Mouse (Mus musculus) E14TG2a.4 (cell line): Measurements from ENCODE around the gene Adgrl3.
A peak's percentile ranks its signal among the peaks of the same experiment; 100 is the strongest.

Experiments
- H3K27me3 ChIP-seq: 2 replicates; pipeline ENCODE4 v1.6.1; 2014; ENCODE audit warnings: low read length, control low read depth; ENCODE audit not compliant: insufficient read depth
- H3K36me3 ChIP-seq: 2 replicates; pipeline ENCODE4 v1.6.1; 2014; ENCODE audit warnings: low read length, control low read depth; ENCODE audit not compliant: insufficient read depth
- H3K4me1 ChIP-seq: replicated peaks from 2 replicates; pipeline ENCODE4 v1.6.1; 2014; ENCODE audit warnings: low read depth, low read length, control low read depth
- H3K4me3 ChIP-seq: replicated peaks from 2 replicates; pipeline ENCODE4 v1.5.1; 2014; ENCODE audit warnings: mild to moderate bottlenecking, low read length
- H3K9me3 ChIP-seq: 2 replicates; pipeline ENCODE4 v1.6.1; 2014; ENCODE audit warnings: low read length, control low read depth
- CTCF ChIP-seq: conservative IDR thresholded peaks from 2 replicates; pipeline ENCODE4 v1.5.1; 2014; ENCODE audit warnings: low read length
- NANOG ChIP-seq: IDR thresholded peaks from 2 replicates; pipeline ENCODE4 v1.6.1; 2014; ENCODE audit warnings: borderline replicate concordance, low read length, mixed read lengths
- POU5F1 ChIP-seq: IDR thresholded peaks from 2 replicates; pipeline ENCODE4 v1.6.1; 2014; ENCODE audit warnings: low read length, borderline replicate concordance

Gene Adgrl3

DNA sequence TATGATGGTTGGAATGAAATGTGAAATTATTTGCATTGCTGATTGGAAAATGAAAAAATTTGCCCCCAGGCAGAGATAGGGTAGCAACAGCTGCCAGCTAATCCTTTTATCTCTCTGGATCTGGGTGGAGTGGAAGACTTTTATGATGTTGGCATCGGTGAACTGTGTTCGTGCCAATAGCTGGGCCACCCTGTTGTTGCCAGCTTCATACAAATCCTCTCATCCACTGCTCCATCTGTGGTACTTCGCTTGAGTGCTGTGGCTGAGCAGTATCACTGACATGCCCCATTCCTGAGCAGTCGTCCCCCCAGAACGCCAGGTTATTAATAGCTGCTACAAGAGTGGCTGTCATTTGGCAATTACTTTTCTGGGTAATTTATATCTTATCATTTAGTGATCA is 590.3 kb downstream of the Adgrl3 start:
- Histone ChIP-seq H3K4me1 (no peaks in the 10 kb centered on the region), H3K27me3 (no peaks in the 10 kb centered on the region), H3K36me3 (no peaks in the 10 kb centered on the region), H3K9me3 (peaks cover 3% of the 10 kb centered on the region; the same call in 1 of the 2 replicates), H3K4me3 (no peak overlapping the region)
- TF ChIP-seq CTCF (no peak), NANOG (no peak), POU5F1 (no peak)

DNA sequence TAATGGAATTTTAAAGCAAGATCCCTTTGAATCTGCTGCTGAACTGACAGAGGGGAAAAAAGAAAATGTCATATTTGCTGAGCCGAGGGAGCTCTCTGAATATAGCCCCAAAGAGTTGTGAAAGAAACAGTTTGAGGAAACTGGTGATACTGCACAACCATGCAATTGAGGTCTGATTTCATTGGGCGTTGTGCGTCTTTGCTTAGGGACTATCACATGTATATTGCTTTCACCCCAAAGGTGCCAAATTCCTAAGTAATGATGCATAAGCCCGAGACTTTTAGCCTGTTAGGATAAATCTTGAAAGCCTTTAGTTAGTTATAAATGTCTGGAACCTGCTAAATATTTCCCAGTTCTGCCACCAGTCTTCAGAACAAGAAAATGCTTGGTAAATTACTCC is 594.7 kb downstream of the Adgrl3 start:
- no peaks in the 10 kb centered on the region for H3K9me3 ChIP-seq
- H3K36me3 ChIP-seq = no peaks in the 10 kb centered on the region
- H3K4me3 ChIP-seq = no peak overlapping the region
- TF ChIP-seq POU5F1 (no peak), CTCF (no peak), NANOG (no peak)
- no peaks in the 10 kb centered on the region for H3K4me1 ChIP-seq
- H3K27me3 ChIP-seq = no peaks in the 10 kb centered on the region

DNA sequence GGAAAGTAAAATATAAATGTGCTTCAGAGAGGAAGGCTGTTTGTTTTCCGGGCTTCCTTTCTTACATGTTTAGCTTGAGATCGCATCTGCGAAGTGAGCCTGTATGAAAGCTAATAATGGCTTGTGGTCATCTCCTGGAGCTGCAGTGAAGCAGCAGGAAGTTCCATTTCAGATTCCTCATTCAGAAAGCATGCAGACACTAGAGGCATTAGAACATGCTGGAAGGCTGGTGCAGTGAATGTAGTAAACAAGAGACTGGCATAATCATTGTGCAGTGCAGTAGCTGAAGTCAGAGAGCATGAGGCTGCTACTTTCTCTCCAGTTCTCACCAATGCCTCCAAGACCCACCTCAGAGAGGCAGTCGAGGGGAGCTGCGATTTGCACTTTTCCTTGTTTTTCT is 601.2 kb downstream of the Adgrl3 start:
- Histone ChIP-seq H3K4me1 (peaks cover 15% of the 10 kb centered on the region), H3K27me3 (no peaks in the 10 kb centered on the region), H3K9me3 (no peaks in the 10 kb centered on the region), H3K36me3 (no peaks in the 10 kb centered on the region), H3K4me3 (no peak overlapping the region)
- TF ChIP-seq POU5F1 (no peak), CTCF (no peak), NANOG (no peak)

DNA sequence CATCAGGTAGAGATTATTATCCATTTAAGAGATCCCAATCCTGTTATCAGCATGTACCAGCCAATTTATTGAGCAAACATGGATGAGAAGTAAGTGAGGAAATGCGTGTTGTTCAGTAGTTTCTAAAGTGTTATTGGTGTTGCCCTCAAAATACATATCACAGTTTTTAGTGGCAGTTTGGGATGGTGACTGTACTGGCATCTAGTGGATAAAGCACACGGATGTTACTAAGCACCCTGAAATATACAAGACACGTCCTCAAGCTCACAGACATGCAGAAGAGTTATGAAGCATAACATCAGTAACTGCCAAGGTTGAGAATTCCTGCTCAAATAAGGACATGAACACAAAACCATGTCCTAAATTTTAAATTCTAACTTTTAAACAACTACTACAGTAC is 601.8 kb downstream of the Adgrl3 start:
- H3K4me3 ChIP-seq = no peak overlapping the region
- H3K27me3 ChIP-seq = no peaks in the 10 kb centered on the region
- peaks cover 15% of the 10 kb centered on the region for H3K4me1 ChIP-seq

DNA sequence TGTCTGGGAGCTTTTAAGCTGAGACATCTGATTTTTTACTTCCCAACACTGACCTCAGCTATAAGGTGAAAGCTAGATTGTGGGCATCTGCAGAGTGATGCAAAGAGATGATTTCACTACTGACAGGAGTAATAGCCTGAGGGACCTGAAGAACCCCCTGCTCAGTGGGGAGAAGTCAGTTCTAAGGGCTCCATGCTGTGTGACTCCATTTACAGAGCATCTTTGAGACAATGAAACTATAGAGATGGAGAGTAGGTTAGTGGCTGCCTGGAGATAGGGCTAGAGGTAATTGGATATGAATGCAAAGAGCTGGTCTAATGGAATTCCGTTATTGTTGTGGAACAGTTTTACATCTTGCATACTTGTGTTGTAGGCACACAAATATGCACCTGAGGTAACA is 603.9 kb downstream of the Adgrl3 start:
- Histone ChIP-seq H3K4me1 (peaks cover 15% of the 10 kb centered on the region), H3K36me3 (no peaks in the 10 kb centered on the region), H3K27me3 (no peaks in the 10 kb centered on the region), H3K9me3 (no peaks in the 10 kb centered on the region), H3K4me3 (no peak overlapping the region)
- TF ChIP-seq POU5F1 = 0 out of 2 replicates have a peak, but pooled peaks have one; percentile 22
- peak; percentile 94 for TF ChIP-seq NANOG
- no peak for TF ChIP-seq CTCF

More for the DNA sequence above, 601.8 kb downstream of the Adgrl3 start:
- TF ChIP-seq CTCF = no peak
- no peak for TF ChIP-seq NANOG
- no peak for TF ChIP-seq POU5F1
- no peaks in the 10 kb centered on the region for H3K36me3 ChIP-seq
- no peaks in the 10 kb centered on the region for H3K9me3 ChIP-seq

DNA sequence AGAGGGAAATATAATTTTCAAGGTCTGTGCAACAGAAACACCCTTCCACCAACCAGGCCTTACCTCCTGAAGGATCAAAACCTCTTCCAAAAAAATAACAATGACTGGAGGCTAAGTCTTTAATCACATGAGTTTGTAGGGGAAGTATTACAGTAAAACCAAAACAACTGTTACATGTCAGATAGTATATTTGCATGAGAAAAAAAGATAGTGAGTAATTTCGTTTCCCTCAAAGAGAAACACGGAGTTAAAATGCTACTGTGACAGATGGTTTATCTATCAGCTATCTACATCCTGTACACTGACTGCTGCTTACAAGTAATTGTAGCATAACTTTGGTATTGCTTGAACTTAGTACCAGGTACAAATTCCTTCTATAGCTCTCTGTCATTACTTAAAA is 616.2 kb downstream of the Adgrl3 start:
- Histone ChIP-seq H3K36me3 (no peaks in the 10 kb centered on the region), H3K27me3 (peaks cover 15% of the 10 kb centered on the region; the same call in 1 of the 2 replicates), H3K4me1 (no peaks in the 10 kb centered on the region), H3K4me3 (no peak overlapping the region), H3K9me3 (no peaks in the 10 kb centered on the region)
- TF ChIP-seq POU5F1 (no peak), CTCF (no peak), NANOG (no peak)

DNA sequence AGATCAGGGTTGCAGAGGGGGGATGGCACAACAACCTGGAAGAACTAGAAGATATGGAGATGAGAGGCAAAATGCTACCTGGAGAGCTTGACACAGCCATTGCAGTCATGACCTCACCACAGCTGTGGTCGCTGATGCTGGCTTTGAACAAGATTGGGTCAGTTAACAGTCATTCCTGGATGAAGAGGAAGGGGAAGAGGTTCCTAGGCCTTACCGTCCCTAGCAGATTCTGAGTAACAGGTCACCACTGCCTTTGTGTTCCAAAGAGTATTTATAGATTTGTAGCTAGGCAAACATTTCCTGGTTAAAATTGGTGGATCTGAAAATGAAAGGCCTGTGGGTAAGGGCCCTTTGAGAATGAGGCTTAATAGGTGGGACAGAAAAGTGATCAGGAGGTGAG is 618.5 kb downstream of the Adgrl3 start:
- Histone ChIP-seq H3K9me3 (no peaks in the 10 kb centered on the region), H3K27me3 (peaks cover 22% of the 10 kb centered on the region), H3K4me3 (no peak overlapping the region), H3K4me1 (no peaks in the 10 kb centered on the region), H3K36me3 (no peaks in the 10 kb centered on the region)
- TF ChIP-seq NANOG = no peak
- TF ChIP-seq POU5F1 = no peak
- TF ChIP-seq CTCF = no peak

DNA sequence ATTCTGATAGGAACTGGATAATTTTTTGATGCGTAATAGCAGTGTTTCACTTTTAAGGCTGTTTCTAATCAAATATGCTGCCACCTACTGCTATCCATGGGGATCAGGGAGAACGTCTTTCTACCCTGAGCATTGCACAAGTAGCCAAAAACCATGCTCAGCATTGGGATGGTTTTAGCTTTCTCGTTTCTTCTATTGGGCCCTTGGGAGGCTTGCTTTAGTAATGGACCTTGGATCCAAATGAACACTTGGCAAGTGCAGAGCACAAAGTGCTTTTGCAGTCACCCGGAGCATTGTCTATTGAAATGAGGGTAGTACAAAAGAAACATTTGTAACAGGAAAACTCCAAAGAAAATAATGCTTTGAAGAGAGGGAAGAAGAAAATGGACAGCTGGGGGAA is 620.2 kb downstream of the Adgrl3 start:
- H3K9me3 ChIP-seq = no peaks in the 10 kb centered on the region
- H3K27me3 ChIP-seq = peaks cover 29% of the 10 kb centered on the region
- H3K36me3 ChIP-seq = no peaks in the 10 kb centered on the region
- TF ChIP-seq NANOG = no peak
- no peak for TF ChIP-seq POU5F1
- TF ChIP-seq CTCF = no peak
- H3K4me3 ChIP-seq = no peak overlapping the region
- H3K4me1 ChIP-seq = no peaks in the 10 kb centered on the region

DNA sequence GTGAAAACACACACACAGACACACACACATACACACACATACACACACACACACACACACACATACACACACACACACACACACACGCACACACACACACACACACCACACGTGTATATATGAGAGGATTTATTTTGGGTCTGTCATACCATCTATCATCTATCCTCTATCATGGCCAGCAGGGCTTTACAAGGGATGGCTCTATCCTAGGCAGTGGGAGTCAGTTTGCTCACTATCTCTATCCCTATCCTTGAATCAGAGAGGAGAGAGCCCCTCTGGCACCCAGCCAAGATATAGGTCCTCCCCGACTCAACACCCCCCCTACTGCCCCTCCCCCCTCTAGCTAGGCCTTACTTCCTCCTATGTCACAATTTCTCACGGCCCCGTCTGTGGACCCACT is 625.6 kb downstream of the Adgrl3 start:
- Histone ChIP-seq H3K9me3 (no peaks in the 10 kb centered on the region), H3K27me3 (peaks cover 43% of the 10 kb centered on the region), H3K4me3 (no peak overlapping the region), H3K36me3 (no peaks in the 10 kb centered on the region), H3K4me1 (0 out of 2 replicates have a peak, but pooled peaks cover 4% of the 10 kb centered on the region)
- no peak for TF ChIP-seq CTCF
- no peak for TF ChIP-seq NANOG
- TF ChIP-seq POU5F1 = no peak

DNA sequence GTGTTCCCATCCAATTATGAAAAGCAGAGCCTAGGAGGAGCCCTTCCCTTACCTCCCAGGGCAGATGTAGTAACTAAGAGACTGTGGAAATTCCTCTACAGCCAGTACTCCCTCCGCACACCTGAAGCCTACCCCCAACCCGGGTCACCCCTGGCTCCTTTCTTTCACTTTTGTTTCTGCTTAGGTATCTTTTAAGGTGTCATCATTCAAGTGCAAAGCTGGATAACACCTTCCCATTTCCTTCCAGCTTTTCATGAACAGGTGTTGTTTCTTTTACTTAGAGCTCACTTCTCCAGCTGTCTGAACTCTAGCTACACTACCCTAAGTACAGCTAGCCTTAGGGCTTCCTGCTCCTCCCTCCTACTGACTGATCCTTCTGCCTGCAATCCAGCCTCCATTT is 634.0 kb downstream of the Adgrl3 start:
- Histone ChIP-seq H3K9me3 (no peaks in the 10 kb centered on the region), H3K36me3 (no peaks in the 10 kb centered on the region), H3K4me3 (no peak overlapping the region), H3K27me3 (peaks cover 34% of the 10 kb centered on the region), H3K4me1 (peaks cover 3% of the 10 kb centered on the region; the same call in 1 of the 2 replicates)
- TF ChIP-seq NANOG = peak; percentile 51; the same call in 1 of the 2 replicates
- no peak for TF ChIP-seq POU5F1
